Mouse (Mus musculus) MEL-GATA-1-ER (cell line): ENCODE data around the gene Gm49380.

Source experiments
- DNase-seq: peaks from one replicate; pipeline ENCODE4 v3.0.0-alpha.2; 2012; ENCODE audit warnings: low read depth; ENCODE audit errors: extremely low read depth

Gm49380 gene

DNA sequence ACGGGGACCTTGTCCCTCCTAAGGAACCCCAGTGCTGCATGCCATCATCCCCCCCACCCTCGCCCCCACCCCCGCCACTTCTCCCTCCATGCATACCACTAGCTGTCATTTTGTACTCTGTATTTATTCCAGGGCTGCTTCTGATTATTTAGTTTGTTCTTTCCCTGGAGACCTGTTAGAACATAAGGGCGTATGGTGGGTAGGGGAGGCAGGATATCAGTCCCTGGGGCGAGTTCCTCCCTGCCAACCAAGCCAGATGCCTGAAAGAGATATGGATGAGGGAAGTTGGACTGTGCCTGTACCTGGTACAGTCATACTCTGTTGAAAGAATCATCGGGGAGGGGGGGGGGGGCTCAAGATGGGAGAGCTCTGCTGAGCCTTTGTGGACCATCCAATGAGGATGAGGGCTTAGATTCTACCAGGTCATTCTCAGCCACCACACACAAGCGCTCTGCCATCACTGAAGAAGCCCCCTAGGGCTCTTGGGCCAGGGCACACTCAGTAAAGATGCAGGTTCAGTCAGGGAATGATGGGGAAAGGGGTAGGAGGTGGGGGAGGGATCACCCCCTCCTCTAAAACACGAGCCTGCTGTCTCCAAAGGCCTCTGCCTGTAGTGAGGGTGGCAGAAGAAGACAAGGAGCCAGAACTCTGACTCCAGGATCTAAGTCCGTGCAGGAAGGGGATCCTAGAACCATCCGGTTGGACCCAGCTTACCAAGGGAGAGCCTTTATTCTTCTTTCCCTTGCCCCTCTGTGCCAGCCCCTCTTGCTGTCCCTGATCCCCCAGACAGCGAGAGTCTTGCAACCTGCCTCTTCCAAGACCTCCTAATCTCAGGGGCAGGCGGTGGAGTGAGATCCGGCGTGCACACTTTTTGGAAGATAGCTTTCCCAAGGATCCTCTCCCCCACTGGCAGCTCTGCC, 65.5 kb downstream of the Gm49380 start:
- DNase-seq: no peak

DNA sequence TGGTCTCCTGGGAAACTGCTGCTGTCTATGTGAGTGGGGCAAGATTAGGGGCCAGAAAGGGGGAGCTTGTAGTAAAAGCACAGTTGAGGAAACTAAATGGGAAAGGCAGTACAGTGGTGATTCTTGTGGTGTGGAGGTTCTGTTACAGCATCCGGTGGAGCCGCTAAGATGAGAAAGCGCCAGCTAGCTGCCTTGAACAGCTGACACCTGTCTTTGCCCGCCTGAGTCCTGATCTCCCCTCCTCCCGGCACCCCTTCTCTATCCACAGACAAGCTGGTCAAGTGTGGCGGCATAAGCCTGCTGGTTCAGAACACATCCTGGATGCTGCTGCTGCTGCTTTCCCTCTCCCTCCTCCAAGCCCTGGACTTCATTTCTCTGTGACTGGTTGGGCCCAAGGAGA, 66.2 kb downstream of the Gm49380 start:
- no peak for DNase-seq

- DNase-seq: no peak
Observed at GRCm38 (mm10) chr9:44046426-44046825, 66.9 kb downstream of the Gm49380 start.

DNA sequence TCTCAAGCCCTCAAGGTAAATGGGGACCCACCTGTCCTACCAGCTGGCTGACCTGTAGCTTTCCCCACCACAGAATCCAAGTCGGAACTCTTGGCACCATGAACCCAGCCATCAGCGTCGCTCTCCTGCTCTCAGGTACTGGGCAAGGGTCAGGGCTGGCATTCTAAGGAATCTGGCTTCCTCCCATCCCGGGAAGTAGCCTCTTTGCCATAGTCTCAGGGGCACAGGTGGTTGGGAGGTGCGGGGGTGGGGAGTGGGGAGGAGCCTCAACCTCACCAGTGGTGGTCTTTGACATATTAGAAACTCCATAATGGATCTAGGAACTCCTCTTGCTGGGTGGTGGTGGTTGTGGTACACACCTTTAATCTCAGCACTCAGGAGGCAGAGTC, 67.4 kb downstream of the Gm49380 start:
- DNase-seq: no peak

DNA sequence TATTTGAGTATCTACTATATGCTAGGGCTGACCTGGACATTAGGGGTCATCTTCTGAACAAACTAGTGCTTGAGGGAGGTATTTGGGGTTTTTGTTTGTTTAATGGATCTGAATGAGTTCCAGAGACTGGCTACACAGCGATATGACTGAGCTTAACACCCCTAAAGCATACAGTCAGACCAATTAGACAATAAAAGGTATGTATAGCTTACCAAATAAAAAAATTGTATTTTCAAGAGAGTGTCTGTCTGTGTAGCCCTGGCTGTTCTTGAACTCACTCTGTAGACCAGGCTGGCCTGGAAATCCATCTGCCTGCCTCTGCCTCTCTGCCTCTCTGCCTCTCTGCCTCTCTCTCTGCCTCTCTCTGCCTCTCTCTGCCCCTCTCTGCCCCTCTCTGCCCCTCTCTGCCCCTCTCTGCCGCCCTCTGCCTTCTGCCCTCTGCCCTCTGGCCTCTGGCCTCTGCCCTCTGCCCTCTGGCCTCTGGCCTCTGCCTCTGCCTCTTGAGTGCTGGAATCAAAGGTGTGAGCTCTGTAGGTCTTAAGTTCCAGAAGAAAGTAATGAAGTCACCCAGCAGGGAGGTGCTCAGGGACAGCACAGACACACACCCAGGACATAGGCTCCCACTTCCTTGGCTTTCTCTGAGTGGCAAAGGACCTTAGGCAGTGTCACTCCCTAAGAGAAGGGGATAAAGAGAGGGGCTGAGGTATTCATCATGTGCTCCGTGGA, 68.0 kb downstream of the Gm49380 start:
- DNase-seq: no peak

DNA sequence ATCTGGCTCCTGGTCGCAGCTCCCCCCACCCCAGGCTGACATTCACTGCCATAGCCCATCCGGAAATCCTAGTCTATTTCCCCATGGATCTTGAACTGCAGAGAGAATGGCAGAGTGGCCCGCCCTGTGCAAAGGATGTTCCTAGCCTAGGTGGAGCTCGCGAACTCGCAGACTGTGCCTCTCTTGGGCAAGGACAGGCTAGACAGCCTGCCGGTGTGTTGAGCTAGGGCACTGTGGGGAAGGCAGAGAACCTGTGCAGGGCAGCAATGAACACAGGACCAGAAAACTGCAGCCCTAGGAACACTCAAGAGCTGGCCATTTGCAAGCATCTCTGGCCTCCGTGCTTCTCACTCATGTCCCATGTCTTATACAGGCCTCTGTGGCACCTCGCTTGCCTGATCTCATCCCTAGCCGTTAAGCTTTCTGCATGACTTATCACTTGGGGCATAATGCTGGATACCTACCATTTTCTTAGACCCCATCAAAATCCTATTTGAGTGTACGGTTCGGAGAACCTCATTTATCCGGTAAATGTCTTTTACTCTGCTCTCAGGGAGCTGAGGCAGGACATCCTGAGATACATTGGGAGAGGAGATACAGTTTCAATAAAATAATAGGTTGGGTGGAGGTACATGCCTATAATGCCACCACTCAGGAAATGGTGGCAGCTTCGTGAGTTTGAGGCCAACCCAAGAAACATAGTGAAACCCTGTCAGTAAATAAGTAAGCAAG, 68.7 kb downstream of the Gm49380 start:
- no peak for DNase-seq

- no peak for DNase-seq
Observed at GRCm38 (mm10) chr9:44043708-44044425, 69.4 kb downstream of the Gm49380 start.

GRCm38 (mm10) chr9:44042836-44043707, 70.2 kb downstream of the Gm49380 start, which contains the start of gene Thy1:
Thy1 (plus strand) TSS chr9:44043384.
- no peak for DNase-seq

DNA sequence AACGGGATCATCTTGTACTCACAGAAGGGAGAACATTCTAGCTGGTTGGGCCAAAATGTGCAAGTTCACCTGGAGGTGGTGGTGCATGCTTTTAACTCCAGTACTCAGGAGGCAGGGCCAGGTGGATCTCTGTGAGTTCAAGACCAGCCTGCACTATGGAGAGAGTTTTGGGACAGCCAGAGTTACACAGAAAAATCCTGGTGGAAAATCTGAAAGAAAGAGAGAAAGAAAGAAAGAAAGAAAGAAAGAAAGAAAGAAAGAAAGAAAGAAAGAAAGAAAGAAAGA, 71.0 kb downstream of the Gm49380 start:
- DNase-seq: no peak

DNA sequence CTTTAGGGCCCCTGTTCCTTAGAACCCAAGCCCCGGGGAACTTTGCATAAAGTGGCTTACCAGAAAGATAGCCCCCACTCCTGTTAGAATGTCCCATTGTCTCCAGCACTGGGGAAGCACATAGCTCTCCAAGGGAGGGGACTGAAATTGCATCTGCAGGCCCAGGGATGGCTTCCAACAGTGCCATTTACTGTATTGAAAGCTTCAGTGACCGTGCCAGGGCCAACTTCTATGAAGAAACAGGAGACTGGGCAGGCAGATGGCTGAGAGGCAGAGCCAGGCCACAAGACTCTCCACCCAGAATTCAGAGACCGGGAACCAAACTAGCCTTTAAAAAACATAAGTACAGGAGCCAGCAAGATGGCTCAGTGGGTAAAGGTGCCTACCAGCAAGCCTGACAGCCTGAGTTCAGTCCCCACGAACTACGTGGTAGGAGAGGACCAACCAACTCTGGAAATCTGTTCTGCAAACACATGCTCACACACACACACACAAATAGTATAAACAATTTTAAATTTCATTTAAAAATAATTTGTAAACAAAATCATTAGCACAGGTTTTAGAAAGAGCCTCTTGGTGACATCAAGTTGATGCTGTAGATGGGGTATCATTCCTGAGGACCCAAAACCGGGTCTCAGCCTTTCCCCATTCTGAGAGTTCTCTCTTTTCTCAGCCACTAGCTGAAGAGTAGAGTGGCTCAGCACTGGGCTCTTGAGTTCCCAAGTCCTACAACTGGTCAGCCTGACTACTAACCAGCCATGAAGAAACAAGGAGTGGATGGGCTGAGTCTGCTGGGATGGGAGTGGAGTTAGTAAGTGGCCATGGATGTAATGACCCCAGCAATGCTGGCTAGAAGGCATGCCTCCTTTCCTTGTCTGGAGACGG, 71.5 kb downstream of the Gm49380 start:
- DNase-seq: no peak

- no peak for DNase-seq
Observed at GRCm38 (mm10) chr9:44037106-44037505, 76.2 kb downstream of the Gm49380 start.

DNA sequence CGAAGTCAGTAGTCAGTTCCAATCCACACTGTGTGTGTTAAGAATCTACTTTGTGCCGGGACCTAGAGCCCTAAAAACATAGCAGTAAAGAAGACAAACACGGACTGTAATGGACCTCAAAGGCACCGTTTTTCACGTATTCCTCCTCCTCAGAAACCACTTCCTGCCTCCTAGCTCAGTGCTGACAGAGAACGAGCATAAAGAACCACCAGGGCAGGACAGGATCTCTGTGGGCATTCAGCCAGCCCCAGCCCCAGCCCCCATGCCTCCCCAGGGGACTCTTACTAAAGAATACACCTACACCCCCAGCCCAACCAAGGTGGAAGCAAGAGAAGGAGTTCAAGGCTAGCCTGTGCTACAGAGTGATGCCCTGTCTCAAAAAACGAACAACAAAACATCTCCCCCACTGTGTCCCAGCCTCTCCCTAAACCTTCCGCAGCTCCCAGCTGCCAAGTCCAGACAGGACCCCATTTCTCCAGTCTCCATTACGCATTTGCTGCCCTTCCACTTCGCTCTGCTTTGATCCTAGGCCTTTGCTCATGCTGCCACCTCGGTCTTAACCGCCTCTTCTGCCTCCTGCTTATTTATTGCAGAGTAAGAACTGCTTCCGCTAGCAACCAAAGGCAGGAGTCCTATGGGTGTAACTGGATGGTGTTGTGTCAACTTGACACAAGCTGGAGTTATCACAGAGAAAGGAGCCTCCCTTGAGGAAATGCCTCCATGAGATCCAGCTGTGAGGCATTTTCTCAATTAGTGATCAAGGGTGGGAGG, 79.2 kb downstream of the Gm49380 start:
- no peak for DNase-seq

DNA sequence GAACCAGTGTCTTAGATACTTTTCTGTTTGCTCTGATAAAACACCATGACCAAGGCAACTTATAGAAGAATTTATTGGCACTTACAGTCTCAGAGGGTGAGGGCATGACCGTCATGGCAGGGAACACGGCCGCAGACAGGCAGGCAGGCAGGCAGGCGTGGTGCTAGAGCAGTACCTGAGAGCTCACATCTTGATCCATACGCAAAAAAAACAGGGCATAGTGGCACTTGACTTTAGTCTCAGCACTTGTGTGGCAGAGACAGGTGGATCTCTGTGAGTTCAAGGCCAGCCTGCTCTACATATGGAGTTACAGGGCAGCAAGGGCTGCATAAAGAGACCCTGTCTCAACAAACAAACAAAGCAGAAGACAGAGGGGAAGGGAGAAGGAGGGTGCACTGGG, 80.0 kb downstream of the Gm49380 start:
- no peak for DNase-seq

DNA sequence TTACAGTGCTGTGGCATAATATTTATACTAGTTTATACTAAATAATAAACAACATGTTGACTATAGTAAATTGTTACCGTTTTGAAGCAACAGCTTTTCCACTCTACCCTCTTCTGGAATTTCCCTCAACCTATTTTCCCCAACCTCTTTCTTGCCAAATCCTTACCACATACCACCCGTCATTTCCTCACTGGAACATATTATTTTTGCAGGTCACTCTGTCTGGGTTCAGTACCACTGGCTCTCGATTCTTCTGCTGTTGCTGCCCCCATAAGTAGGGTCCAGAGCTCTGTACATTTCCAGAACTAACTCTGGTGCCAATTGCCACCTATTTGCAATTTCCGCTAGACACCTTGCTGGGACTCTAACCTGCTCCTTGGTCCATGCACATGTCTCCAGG, 81.4 kb downstream of the Gm49380 start:
- no peak for DNase-seq

DNA sequence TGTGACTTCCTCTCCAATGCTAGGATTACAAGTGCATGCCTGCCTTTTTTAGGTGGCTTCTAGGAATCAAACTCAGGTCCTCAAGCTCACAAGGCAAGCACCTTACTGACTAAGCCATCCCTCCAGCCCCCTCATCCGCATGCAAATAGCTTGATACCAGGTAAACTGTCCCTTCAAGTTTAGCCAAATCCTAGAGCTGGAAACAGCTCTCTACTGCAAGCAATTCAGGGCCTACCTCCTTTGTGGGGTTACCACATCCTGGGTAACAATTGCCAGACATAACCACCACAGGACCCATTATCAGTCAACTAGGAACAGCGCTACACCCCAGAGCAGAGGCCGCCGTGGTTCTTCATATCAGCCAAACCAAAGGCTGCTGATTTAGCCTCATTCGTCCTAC, 82.2 kb downstream of the Gm49380 start:
- DNase-seq: no peak

DNA sequence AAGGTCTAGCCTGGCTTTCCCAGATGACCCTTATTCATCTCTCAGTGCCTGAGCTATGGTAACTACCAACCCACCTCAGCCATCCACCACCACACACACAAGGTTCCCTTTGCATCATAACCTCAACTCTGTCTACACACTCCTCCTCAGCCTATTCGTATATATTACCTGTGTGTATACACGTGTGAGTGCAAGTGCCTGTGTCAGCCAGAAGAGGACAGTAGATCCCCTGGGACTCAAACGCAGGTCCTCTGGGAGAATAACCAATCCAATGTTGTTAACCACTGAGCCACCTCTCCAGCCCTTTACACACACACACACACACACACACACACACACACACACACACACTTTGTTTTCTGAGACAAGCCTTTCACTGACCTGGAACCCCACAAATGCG, 82.7 kb downstream of the Gm49380 start:
- no peak for DNase-seq

GRCm38 (mm10) chr9:44029580-44030236, 83.6 kb downstream of the Gm49380 start:
- no peak for DNase-seq

- DNase-seq: no peak
Observed at GRCm38 (mm10) chr9:44024096-44024495, 89.2 kb downstream of the Gm49380 start.
